Mouse (Mus musculus) gastrocnemius, postnatal 25 days (tissue): ENCODE data around the gene H1f0. TPM values are rescaled to one million over a fixed set of nuclear protein-coding genes. Genes with fewer than 3 reads are reported as not detected.

Source experiments
- DNase-seq: peaks from one replicate; pipeline ENCODE4 v3.0.0; 2022
- total RNA-seq, 2 experiments: library from RNA; stranded (reverse); gene quantifications; 1 replicate in 1 of 2; 2 replicates in 1 of 2; pipeline ENCODE4 v1.2.3; 2021

Gene H1f0
- total RNA-seq, 2 experiments from 2014 or later, result 73.2 to 75.3 TPM

GRCm38 (mm10) chr15:79038331-79038730 is 10.1 kb downstream of the H1f0 start:
- no peak for DNase-seq

GRCm38 (mm10) chr15:79038853-79039252 is 10.6 kb downstream of the H1f0 start:
- DNase-seq, result peak; percentile 70

GRCm38 (mm10) chr15:79040501-79041416 is 12.5 kb downstream of the H1f0 start:
- DNase-seq, result no peak

- no peak for DNase-seq
These were observed 13.3 kb downstream of the H1f0 start, which contains the start of gene Galr3 for GRCm38 (mm10) chr15:79041585-79041984. TSS of gene Galr3 (plus strand) at chr15:79041885.

- no peak for DNase-seq
These were observed 14.7 kb downstream of the H1f0 start for GRCm38 (mm10) chr15:79042721-79043491.

- no peak for DNase-seq
These were observed 16.6 kb downstream of the H1f0 start for GRCm38 (mm10) chr15:79044837-79045236.

GRCm38 (mm10) chr15:79048186-79048585 is 19.9 kb downstream of the H1f0 start:
- DNase-seq, result no peak

- DNase-seq, result no peak
These were observed 22.1 kb downstream of the H1f0 start for GRCm38 (mm10) chr15:79050160-79050845.

- no peak for DNase-seq
These were observed 22.7 kb downstream of the H1f0 start for GRCm38 (mm10) chr15:79050964-79051363.

- DNase-seq, result peak; percentile 55
These were observed 23.5 kb downstream of the H1f0 start for GRCm38 (mm10) chr15:79051461-79052360.

- no peak for DNase-seq
These were observed 24.1 kb downstream of the H1f0 start for GRCm38 (mm10) chr15:79052366-79052765.

- no peak for DNase-seq
These were observed 28.4 kb downstream of the H1f0 start for GRCm38 (mm10) chr15:79056601-79057000.

- no peak for DNase-seq
These were observed 29.6 kb downstream of the H1f0 start for GRCm38 (mm10) chr15:79057850-79058249.

- no peak for DNase-seq
These were observed 32.8 kb downstream of the H1f0 start for GRCm38 (mm10) chr15:79060887-79061565.

GRCm38 (mm10) chr15:79062376-79063159 is 34.3 kb downstream of the H1f0 start, which contains the start of gene Ankrd54:
TSS of gene Ankrd54 (minus strand) at chr15:79062893.
- peak; percentile 99 for DNase-seq

GRCm38 (mm10) chr15:79063160-79063740 is 35.0 kb downstream of the H1f0 start:
- DNase-seq, result no peak

- DNase-seq, result peak; percentile 44
These were observed 37.0 kb downstream of the H1f0 start for GRCm38 (mm10) chr15:79065086-79065770.

- no peak for DNase-seq
These were observed 38.0 kb downstream of the H1f0 start for GRCm38 (mm10) chr15:79066276-79066675.

- no peak for DNase-seq
These were observed 39.4 kb downstream of the H1f0 start for GRCm38 (mm10) chr15:79067631-79068030.
